Mouse (Mus musculus) small intestine, adult 2 months (tissue): ENCODE measurements at regions not wholly inside any gene's neighbourhood (a gene's known extent, or its start where the extent isn't known, plus 50 kb on each side); places are given as distances from the start of the nearest gene placed in this dataset.

ENCODE experiments used
- H3K27ac ChIP-seq: fragments of 200-500 bp; 2 replicates; pipeline ENCODE4 v1.5.1; 2012; ENCODE audit warnings: low read depth, low read length, control low read depth, inconsistent platforms; ENCODE audit not compliant: insufficient read depth
- H3K27me3 ChIP-seq: fragments of 200-500 bp; 2 replicates; pipeline ENCODE4 v1.6.1; 2012; ENCODE audit warnings: mild to moderate bottlenecking, moderate library complexity, low read length, inconsistent platforms; ENCODE audit not compliant: control insufficient read depth, insufficient read depth
- H3K36me3 ChIP-seq: fragments of 200-500 bp; 2 replicates; pipeline ENCODE4 v1.6.1; 2012; ENCODE audit warnings: mild to moderate bottlenecking, low read length, control low read depth, inconsistent platforms; ENCODE audit not compliant: control insufficient read depth, insufficient read depth
- H3K4me1 ChIP-seq: fragments of 200-500 bp; 2 replicates; pipeline ENCODE4 v1.6.1; 2012; ENCODE audit warnings: low read length, inconsistent platforms, mixed read lengths; ENCODE audit not compliant: control insufficient read depth, insufficient read depth, insufficient read length
- H3K4me3 ChIP-seq: fragments of 200-500 bp; 2 replicates; pipeline ENCODE4 v1.5.1; 2012; ENCODE audit warnings: low read depth, mild to moderate bottlenecking, control low read depth, inconsistent platforms, low read length, moderate library complexity
- CTCF ChIP-seq: fragments of 200-500 bp; IDR thresholded peaks from 2 replicates; pipeline ENCODE4 v1.5.1; 2012; ENCODE audit warnings: low read depth, mild to moderate bottlenecking, control low read depth, inconsistent platforms, low read length, moderate library complexity, mixed read lengths; ENCODE audit not compliant: insufficient replicate concordance, insufficient read length; ENCODE audit errors: extremely low read depth
- POLR2A ChIP-seq: fragments of 200-500 bp; IDR thresholded peaks from 2 replicates; pipeline ENCODE4 v1.6.1; 2012; ENCODE audit warnings: low read depth, mild to moderate bottlenecking, control low read depth, inconsistent platforms, low read length, moderate library complexity
- WGBS: fragments of 180-500 bp; shearing (Covaris S2); methylation state at CpG from one replicate; pipeline ENCODE4 v1.1.7; 2018; 5-methylcytosine and 5-hydroxymethylcytosine counted together

DNA sequence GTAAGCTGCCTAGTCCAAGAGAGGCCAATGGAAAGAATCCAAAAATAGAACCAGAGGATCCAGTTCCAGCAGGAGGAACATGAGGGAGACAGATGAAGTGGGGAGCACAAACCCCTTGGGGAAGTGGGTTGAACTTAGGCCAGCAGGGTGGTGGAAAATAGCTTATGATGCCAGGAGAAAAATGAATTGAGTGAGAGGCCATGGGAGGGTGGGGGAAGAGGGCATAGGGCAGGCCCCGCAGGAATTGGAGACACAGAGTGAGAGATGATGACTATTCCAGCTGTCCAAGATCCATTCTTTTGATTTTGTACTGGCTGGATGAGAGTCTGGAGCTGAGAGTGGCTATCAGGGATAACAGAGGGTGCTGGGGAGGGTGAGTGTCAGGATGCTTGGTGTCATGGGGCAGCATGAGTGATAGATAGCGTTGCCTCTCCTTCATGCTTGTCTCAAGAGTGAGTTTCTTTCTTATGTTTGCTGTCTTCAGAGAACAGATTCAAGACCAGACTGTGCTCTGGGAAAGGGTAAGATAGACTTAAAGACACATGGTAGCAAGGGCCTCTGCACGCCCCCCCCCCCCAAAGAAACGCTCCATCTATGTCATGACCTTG is 90.3 kb upstream of the Tnp1 start:
- Histone ChIP-seq H3K27me3 (no peaks in the 10 kb centered on the region), H3K36me3 (no peaks in the 10 kb centered on the region), H3K4me1 (no peaks in the 10 kb centered on the region), H3K27ac (no peak overlapping the region), H3K4me3 (no peak overlapping the region)
- TF ChIP-seq POLR2A (no peak), CTCF (no peak)
- WGBS = 78% methylated on average over 4 of the region's 4 CpGs

DNA sequence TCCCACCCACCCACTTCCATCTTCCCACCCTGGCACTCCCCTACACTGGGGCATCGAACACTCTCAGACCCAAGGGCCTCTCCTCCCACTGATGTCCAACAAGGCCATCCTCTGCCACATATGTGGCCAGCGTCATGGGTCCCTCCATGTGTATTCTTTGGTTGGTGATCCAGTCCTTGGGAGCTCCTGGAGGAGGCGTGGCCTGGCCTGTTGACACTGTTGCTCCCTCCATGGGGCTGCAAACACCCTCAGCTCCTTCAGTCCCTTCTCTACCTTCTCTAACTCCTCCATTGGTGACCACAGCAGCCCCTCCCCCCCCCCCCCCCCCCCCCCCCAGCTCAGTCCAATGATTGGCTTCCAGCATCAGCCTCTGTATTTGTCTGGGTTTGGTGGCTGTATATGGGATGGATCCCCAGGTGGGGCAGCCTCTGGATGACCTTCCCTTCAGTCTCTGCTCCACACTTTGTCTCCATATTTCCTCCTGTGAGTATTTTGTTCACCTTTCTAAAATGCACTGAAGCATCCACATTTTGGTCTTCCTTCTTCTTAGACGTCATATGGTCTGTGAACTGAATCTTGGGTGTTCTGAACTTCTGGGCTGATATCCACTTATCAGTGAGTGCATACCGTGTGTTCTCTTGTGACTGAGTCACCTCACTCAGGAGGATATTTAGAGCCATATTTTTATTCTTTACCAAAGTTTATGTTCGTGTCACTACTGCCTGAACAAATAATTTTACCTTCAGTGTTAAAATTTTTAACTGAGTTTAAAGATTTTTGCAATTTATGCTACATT is 82.1 kb upstream of the Tnp1 start:
- Histone ChIP-seq H3K4me1 (no peaks in the 10 kb centered on the region), H3K27me3 (no peaks in the 10 kb centered on the region), H3K36me3 (no peaks in the 10 kb centered on the region), H3K4me3 (no peak overlapping the region), H3K27ac (no peak overlapping the region)
- 71% methylated on average over 6 of the region's 6 CpGs for WGBS
- no peak for TF ChIP-seq POLR2A
- no peak for TF ChIP-seq CTCF

DNA sequence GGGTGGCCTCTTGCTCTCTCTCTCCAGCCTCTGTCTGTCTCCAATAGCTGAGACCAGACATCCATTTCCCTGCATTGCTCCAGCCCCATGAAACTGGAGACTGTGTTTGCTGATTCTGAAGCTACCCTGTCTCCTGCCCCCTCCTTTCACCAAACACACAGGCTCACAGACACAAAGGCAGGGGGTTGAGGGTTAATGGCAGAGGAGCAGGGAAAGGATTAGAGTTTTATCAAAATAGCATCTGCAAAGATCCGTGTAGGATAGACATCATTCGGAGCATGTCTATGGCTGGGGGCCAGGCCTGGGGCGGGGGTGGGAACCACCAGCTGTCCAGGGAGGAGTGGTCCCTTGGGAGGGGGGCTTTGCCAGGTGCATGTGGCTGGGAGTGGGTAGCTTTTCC is 73.9 kb upstream of the Tnp1 start:
- 42% methylated on average over 3 of the region's 3 CpGs for WGBS
- no peak overlapping the region for H3K27ac ChIP-seq
- no peak for TF ChIP-seq CTCF
- TF ChIP-seq POLR2A = no peak

DNA sequence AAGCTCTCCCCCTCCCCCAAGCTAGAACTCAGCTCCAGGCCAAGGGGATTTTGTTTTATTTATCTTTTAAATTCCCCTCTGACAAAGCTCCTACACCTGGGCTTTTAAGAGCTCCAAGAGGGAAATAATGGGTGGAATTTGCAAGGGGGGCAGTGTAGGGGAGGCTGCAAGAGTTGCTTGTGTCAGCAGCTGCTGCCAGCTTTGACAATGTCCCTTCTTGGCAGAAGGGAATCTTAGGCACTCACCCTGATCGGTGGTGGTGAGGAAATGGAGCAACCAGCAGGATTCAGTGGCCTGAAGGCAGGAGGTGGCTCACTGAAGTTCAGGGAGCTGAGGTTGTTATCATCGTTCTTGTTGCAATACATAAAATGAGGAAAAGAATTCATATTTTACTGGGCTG is 72.8 kb upstream of the Tnp1 start:
- H3K4me1 ChIP-seq = no peaks in the 10 kb centered on the region
- H3K27ac ChIP-seq = no peak overlapping the region
- no peaks in the 10 kb centered on the region for H3K27me3 ChIP-seq
- 36% methylated on average over 2 of the region's 2 CpGs for WGBS
- TF ChIP-seq POLR2A = no peak
- TF ChIP-seq CTCF = no peak
- H3K4me3 ChIP-seq = no peak overlapping the region
- no peaks in the 10 kb centered on the region for H3K36me3 ChIP-seq

More for the DNA sequence above, 73.9 kb upstream of the Tnp1 start:
- Histone ChIP-seq H3K4me1 (no peaks in the 10 kb centered on the region), H3K27me3 (no peaks in the 10 kb centered on the region), H3K4me3 (no peak overlapping the region), H3K36me3 (no peaks in the 10 kb centered on the region)

DNA sequence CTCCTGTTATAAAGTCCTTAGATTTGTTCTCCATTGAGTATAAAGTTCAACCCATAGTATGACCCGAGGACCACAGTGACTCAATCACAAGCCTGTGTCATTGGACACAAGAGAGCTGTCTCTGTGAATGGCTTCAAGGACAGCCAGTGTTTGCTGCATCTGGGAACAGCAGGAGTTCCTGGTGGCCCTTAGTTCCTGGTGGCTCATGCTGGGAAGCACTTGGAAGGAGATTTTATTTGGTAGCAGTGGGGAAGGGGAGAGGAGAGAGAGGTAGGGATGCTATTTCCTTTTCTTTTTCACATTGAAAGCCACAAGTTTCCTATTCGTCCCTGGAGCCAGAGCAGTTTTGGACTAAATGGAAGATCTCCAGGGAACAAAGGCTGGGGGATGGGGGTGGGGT is 69.2 kb upstream of the Tnp1 start:
- H3K4me3 ChIP-seq = no peak overlapping the region
- 51% methylated on average over 2 of the region's 2 CpGs for WGBS
- H3K4me1 ChIP-seq = no peaks in the 10 kb centered on the region
- H3K27ac ChIP-seq = no peak overlapping the region
- H3K36me3 ChIP-seq = no peaks in the 10 kb centered on the region
- H3K27me3 ChIP-seq = no peaks in the 10 kb centered on the region
- TF ChIP-seq POLR2A (no peak), CTCF (no peak)

DNA sequence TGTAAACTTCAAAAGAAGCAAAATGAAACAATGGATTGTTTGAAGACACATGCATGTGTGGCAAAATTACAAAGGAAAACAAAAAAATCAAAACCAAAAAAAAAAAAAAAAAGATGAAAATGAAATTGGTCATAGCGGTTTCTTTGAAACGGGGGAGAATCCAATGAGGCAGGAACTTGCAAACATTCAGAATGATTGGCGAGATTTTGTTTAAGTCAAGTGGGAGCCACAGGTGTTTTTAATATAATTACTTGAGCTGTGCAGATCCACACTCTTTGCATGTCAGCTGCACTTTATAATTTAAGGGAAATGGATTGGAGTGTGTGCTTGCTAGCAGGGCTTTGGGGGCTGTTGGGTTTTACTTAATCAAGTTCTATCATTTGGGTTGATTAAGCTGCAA is 67.7 kb upstream of the Tnp1 start:
- 86% methylated on average over 3 of the region's 3 CpGs for WGBS
- Histone ChIP-seq H3K4me3 (no peak overlapping the region), H3K36me3 (no peaks in the 10 kb centered on the region), H3K27me3 (no peaks in the 10 kb centered on the region), H3K4me1 (no peaks in the 10 kb centered on the region), H3K27ac (no peak overlapping the region)
- TF ChIP-seq POLR2A = no peak
- TF ChIP-seq CTCF = no peak

DNA sequence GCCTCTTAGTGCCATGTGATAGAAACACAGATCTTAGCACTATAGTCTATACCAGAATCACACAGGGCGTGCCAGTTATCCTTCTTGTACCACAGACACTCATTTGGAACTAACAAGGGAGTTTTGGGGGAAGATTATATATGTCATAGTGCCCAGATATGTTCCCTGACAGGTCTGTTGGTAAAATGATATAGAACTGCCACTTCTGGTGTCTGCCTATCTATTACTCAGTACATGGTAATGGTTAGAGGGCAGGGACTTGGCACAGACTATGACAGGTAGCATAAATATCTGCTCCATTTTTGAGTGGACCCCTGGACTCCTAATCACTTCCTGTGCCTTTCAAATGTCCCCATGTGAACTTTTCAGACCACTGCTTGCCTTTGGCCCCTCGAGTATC is 63.8 kb upstream of the Tnp1 start:
- Histone ChIP-seq H3K4me3 (no peak overlapping the region), H3K27ac (no peak overlapping the region), H3K27me3 (no peaks in the 10 kb centered on the region), H3K4me1 (no peaks in the 10 kb centered on the region), H3K36me3 (no peaks in the 10 kb centered on the region)
- 64% methylated on average over 2 of the region's 2 CpGs for WGBS
- TF ChIP-seq CTCF = no peak
- TF ChIP-seq POLR2A = no peak
